Mouse (Mus musculus): ENCODE data around the gene Mepce.

DNA sequence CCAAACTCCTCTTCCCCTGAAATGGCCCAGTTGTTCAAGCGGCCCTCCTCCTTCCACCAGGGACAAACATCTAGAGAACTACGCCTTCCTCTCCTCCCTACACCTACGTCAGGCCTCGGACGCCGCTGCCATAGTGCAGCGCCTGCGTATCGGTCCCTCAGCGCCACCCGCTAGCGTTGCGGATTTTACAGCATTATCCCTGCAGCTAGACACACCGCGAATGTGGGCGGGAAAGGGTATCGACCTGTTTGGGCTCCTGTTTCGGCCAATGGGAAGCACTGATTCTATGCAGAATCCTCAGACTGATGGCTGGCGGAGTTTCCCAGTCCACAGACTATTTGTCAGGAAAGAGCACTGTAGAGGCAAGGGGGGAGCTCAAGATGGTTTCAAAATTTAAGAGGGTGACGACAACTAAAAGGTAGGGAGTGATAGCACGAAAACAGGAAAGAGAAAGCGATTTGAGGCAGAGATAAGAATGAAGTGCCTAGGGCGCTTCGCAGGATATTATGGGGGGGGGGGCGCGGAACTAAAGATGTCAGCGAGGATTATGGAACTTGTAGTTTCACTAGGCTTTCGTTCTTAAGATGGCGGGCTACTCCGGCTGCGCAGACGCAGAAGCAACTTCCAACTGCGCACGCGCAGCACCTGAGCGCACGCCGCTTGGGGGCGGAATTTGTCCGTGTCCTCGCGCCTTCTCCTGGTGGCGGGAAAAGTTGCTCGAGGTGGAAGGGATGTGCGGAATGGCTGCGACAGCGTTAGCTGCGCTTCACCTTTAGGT is at the start of gene Mepce, which contains the start of gene Zcwpw1:
- TF ChIP-seq POLR2A (IDR thresholded peaks at IDR 0.05; ENCODE audit: control insufficient read depth, extremely low read depth, insufficient read depth, low read length, poor library complexity) (0 out of 2 replicates have a peak, but pooled peaks have one; percentile 33), CTCF (IDR thresholded peaks at IDR 0.05; ENCODE audit: borderline replicate concordance, control insufficient read depth, extremely low read depth, insufficient read depth, low read length, poor library complexity) (peak; percentile 85)
